Mouse (Mus musculus) ES-Bruce4 (cell line): Measurements from ENCODE around the gene Bmp2k.

ENCODE experiments used
- CTCF ChIP-seq: IDR thresholded peaks from one replicate; pipeline ENCODE4 v1.8.1; 2011; ENCODE audit warnings: low read depth, low read length
- EP300 ChIP-seq: IDR thresholded peaks from 2 replicates; pipeline ENCODE4 v1.6.1; 2011; ENCODE audit warnings: low read depth, low read length; ENCODE audit not compliant: insufficient read depth
- POLR2A ChIP-seq: IDR thresholded peaks from one replicate; pipeline ENCODE4 v1.8.1; 2011; ENCODE audit warnings: low read length; ENCODE audit not compliant: insufficient read depth

- TF ChIP-seq EP300 (no peak), CTCF (peak; percentile 43), POLR2A (no peak)
Measured at GRCm38 (mm10) chr5:97128242-97129226, 131.0 kb downstream of the Bmp2k start.
